Mouse (Mus musculus): ENCODE data around the gene Rpgrip1.

Rpgrip1 gene

GRCm38 (mm10) chr14:52118823-52119608 lies 8.5 kb downstream of the Rpgrip1 start:
- DNase-seq (ENCODE audit: low read depth): no peak

- DNase-seq (ENCODE audit: low read depth): no peak
Observed at GRCm38 (mm10) chr14:52120169-52120568, 9.7 kb downstream of the Rpgrip1 start.

DNA sequence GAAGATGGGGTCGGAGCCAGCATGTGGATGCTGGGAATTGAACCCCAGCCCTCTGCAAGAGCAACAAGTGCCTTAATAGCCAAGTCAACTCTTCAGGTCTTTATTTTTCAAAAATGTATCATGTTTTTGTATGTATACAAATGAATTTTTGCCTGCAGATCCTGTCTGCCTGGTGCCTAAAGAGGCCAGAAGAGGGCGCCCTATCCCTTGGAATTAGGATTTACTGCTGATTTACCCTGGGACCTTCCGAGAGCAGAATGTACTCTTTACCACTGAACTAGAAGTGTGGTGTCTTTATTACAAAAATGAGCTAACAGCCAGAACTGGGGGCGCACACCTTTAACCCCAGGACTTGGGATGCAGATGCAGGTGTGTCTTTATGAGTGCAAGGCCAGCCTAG lies 13.4 kb downstream of the Rpgrip1 start:
- DNase-seq (ENCODE audit: low read depth): no peak

DNA sequence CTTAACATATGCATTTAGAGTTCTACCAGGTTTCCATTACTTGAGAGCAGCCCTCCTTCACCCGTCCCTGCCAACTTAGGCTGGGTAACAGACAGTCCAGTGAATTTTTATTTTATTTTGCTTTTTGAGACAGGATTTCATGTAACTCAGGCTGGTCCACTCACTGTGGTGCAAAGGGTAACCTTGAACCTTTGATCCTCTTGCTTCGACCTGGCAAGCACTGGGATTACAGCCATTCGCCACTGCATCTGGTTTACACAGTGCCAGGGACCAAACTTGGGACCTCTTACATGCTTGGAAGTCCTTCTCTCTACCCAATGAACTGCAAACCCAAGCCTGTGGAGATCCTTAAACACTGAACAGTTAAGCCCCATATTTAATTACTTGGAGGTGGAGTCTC lies 14.1 kb downstream of the Rpgrip1 start:
- DNase-seq (ENCODE audit: low read depth): no peak

- DNase-seq (ENCODE audit: low read depth): no peak
Observed at GRCm38 (mm10) chr14:52133584-52133983, 23.1 kb downstream of the Rpgrip1 start.

GRCm38 (mm10) chr14:52140577-52141444 lies 30.3 kb downstream of the Rpgrip1 start:
- DNase-seq (ENCODE audit: low read depth): no peak

- DNase-seq (ENCODE audit: low read depth): no peak
Observed at GRCm38 (mm10) chr14:52141445-52142127, 31.1 kb downstream of the Rpgrip1 start.

GRCm38 (mm10) chr14:52144165-52144564 lies 33.7 kb downstream of the Rpgrip1 start:
- DNase-seq (ENCODE audit: low read depth): no peak

- no peak for DNase-seq (ENCODE audit: low read depth)
Observed at GRCm38 (mm10) chr14:52146540-52146939, 36.0 kb downstream of the Rpgrip1 start.

DNA sequence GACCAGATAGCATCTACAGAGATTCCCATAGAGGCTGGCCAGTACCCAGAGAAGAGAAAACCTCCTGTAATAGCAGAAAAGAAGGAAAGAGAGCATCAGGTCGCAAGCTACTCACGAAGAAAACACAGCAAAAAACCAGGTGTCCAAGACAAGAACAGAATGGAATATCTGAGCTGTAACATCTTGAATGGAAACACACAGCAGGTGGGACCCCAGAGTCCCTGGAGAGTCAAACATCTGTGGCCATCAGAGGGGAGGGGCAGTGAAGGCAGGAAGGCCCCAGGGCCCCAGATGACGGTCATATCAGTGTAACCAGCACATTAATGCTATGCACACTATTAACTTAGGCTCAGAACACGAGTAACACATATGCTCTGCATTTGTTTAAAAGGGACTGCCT lies 39.4 kb downstream of the Rpgrip1 start:
- DNase-seq (ENCODE audit: low read depth): no peak

- no peak for DNase-seq (ENCODE audit: low read depth)
Observed at GRCm38 (mm10) chr14:52152179-52152578, 41.7 kb downstream of the Rpgrip1 start.

DNA sequence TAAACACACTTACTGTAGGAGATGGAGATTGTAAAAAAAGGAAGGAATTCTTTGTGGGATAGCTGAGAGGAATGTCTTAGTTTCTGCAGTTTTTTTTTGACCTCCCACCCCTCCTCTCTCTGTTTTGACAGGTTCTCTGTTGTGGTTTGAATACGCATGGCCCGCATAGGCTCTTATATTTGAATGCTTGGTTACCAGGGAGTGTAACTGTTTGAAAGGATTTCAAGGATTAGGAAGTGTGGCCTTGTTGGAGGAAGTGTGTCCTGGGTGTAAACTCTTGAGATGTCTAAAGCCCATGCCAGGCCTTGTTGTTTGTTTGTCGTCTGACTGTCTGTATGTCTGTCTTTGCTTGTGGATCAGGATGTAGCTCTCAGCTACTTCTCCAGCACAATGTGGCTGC lies 42.1 kb downstream of the Rpgrip1 start:
- DNase-seq (ENCODE audit: low read depth): no peak

DNA sequence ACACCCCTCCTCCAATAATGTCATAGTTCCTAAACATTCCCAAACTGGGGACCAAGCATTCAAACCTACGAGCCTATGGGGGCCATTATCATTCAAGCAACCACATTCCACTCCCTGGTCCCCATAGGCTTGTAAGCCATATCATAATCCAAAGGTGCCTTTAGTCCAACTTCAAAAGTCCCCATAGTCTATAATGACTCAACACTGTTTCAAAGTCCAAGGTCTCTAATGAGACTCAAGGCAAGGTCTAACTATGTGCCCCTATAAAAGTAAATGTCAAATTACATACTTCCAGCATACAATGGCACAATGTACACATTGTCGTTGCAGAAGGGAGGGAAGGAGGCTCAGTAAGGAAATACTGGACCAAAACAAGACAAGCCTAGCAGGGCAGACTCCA lies 44.5 kb downstream of the Rpgrip1 start:
- DNase-seq (ENCODE audit: low read depth): no peak

DNA sequence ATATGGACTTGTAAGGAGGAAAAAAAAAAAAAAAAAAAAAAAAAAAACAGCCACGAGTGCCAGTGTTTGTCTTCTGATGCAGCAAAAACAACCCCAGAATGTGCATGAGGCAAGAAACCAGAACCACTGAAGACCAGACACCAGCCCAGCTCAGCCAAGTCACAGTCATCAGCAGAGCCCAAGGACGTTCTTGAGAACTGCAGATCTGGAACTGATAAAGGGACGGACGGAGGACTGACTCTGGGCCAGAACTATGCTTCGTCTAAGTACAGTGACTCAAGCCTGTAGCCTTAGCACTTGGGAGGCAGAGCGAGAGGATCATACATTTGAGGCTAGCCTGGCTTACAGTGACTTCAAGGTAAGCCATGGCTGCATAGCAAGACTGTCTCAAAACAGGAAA lies 50.4 kb downstream of the Rpgrip1 start:
- DNase-seq (ENCODE audit: low read depth): no peak

- no peak for DNase-seq (ENCODE audit: low read depth)
Observed at GRCm38 (mm10) chr14:52166571-52166970, 56.1 kb downstream of the Rpgrip1 start.

GRCm38 (mm10) chr14:52188788-52189187 lies 78.3 kb downstream of the Rpgrip1 start:
- no peak for DNase-seq (ENCODE audit: low read depth)

DNA sequence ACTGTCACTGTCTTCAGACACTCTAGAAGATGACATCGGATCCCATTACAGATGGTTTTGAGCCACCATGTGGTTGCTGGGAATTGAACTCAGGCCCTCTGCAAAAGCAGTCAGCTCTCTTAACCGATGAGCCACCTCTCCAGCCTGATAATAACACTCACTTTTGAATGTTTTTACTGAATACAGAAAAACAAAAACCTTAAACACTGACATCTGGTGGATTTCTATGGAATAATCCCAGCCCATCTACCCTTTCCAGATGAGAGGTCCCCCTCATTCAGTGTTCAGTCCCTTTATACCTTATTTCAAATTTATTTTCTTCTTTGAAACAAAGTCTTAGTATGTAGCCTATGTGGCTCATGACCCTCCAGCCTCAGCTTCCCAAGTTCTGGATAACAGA lies 79.0 kb downstream of the Rpgrip1 start:
- DNase-seq (ENCODE audit: low read depth): no peak

DNA sequence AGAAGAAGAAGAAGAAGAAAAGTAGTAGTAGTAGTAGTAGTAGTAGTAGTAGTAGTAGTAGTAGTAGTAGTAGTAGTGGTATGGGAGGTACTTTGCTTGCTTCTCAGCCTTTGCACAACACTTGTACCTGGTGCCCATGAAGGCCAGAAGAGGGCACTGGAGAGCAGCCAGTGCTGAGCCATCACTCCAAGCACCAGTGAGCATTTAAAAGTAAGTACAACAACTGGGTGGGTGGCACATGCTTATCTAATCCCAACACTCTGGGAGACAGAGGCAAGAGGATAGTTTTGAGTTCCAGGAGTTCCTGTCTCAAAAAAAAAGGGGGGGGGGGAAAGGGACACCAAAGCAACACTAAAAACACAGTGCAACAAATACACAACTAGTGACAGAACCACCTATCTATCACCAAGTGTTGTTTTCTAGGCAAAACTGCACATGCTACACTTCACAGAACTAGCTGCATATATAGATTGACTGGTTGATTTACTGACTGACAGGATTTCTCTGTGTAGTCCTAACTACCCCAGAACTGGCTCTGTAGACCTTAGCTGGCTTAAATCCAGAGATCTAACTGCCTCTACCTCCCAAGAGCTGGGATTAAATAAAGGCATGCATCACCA lies 80.3 kb downstream of the Rpgrip1 start:
- peak; percentile 70 for DNase-seq (ENCODE audit: low read depth)

- DNase-seq (ENCODE audit: low read depth): peak; percentile 80
Observed at GRCm38 (mm10) chr14:52195691-52196090, 85.2 kb downstream of the Rpgrip1 start.

DNA sequence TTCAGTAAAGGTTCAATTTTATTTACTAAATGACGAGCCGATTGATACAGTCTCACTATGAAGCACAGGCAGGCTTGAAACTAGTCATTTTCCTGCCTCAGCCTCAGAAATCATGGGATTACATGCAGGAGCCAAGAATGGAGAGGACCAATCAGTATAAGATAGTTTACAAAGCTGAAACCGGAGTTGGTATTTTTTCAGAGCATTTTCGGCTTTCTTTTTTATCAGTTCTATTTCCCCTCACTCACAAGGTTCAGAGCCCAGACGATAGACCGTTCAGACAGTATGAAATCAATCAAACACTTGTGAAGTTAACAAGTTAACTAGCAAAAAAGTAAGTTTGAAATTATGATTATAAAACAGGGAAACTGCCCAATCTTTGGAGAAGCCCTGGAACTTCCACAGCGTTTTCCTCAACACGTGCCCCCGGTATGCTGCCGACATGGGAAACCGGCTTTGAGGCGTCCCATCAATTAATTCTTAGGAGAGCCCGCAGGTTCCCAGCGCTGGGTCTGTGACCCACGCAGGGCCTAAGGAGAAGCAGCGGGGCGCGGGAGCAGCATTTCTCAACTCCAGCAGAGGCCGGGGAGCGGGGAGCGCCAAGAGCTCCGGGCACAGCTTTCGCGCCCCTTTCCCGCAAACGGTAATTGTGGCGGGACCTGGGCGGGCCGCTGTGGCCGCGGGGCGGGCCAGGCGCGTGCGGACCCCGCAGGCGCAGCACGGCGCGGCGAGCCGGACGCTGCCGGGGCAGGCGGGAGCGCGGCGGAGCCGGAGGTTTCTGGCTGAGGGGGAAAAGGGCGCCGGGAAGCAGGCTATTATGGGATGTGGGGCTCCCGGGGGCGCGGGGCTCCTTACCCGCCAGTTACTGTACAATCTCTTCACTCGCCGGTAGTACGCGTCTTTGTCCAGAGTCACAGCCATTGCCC lies 86.0 kb downstream of the Rpgrip1 start:
- DNase-seq (ENCODE audit: low read depth): no peak
